Mouse (Mus musculus): ENCODE measurements around the gene Cbr3. TPM values are rescaled to one million over a fixed set of nuclear protein-coding genes. Genes with fewer than 3 reads are reported as not detected.
"Not testable (repeated sequence)": the region's sequence is repeated elsewhere in the genome, so short reads cannot be mapped to it uniquely, and the experiment has no call there.

Cbr3 gene
- total and polyA plus RNA-seq, 2 experiments: 0.72 to 0.92 TPM

GRCm38 (mm10) chr16:93684441-93684840, 1.4 kb downstream of the Cbr3 start:
- WGBS: 67% methylated on average over 7 of the region's 7 CpGs
- H3K4me1 ChIP-seq (ENCODE audit: control insufficient read depth, insufficient read depth, low read length): peaks cover 6% of the 10 kb centered on the region

GRCm38 (mm10) chr16:93685783-93686182, 2.8 kb downstream of the Cbr3 start:
- WGBS: 98% methylated on average over 3 of the region's 3 CpGs

More at GRCm38 (mm10) chr16:93684441-93684840, 1.4 kb downstream of the Cbr3 start:
- H3K4me3 ChIP-seq (ENCODE audit: insufficient read depth, low read depth, low read length): no peak overlapping the region
- no peak for DNase-seq (ENCODE audit: extremely low read depth, low read depth, low spot score)
- peaks cover 7% of the 10 kb centered on the region; the same call in 1 of the 2 replicates for H3K27me3 ChIP-seq (ENCODE audit: control insufficient read depth, insufficient read depth, low read length)
- no peak overlapping the region for H3K27ac ChIP-seq (replicated peaks; ENCODE audit: insufficient read depth, low read depth, low read length)
- H3K36me3 ChIP-seq (ENCODE audit: control insufficient read depth, insufficient read depth, low read length): no peaks in the 10 kb centered on the region
- no peak overlapping the region for H3K9ac ChIP-seq (ENCODE audit: low read depth, low read length)
- TF ChIP-seq CTCF (IDR thresholded peaks at IDR 0.05; ENCODE audit: low read depth, low read length) (no peak), POLR2A (IDR thresholded peaks at IDR 0.05; ENCODE audit: extremely low read depth, insufficient read depth, low read length) (no peak)
- no peaks in the 10 kb centered on the region for H3K79me2 ChIP-seq (ENCODE audit: control insufficient read depth, insufficient read depth, low read length)

DNA sequence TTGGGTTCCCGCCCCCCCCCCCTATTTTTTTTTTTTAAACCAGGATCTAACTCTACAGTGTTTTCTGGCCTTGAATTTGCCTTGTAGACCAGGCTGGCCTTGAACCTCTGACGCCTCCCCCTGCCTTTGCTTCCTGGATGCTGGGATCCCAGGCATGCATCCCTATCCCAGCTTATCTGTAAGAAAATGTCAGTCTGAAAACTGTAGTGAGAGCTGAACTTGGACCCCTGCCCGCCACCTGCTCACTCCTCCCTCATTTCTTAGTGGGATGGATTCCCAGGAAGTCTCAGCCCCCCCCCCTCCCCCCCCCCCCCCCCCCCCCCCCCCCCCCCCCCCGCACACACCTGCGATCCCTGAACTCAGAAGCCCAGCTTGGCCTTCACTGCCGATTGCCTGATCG, 3.4 kb downstream of the Cbr3 start:
- Histone ChIP-seq H3K79me2 (ENCODE audit: control insufficient read depth, insufficient read depth, low read length) (no peaks in the 10 kb centered on the region), H3K27ac (replicated peaks; ENCODE audit: insufficient read depth, low read depth, low read length) (no peak overlapping the region), H3K27me3 (ENCODE audit: control insufficient read depth, insufficient read depth, low read length) (peaks cover 7% of the 10 kb centered on the region; the same call in 1 of the 2 replicates), H3K4me1 (ENCODE audit: control insufficient read depth, insufficient read depth, low read length) (peaks cover 6% of the 10 kb centered on the region), H3K9ac (ENCODE audit: low read depth, low read length) (no peak overlapping the region), H3K36me3 (ENCODE audit: control insufficient read depth, insufficient read depth, low read length) (no peaks in the 10 kb centered on the region), H3K4me3 (ENCODE audit: insufficient read depth, low read depth, low read length) (no peak overlapping the region)
- DNase-seq (ENCODE audit: extremely low read depth, low read depth, low spot score): no peak
- WGBS: 67% methylated on average over 5 of the region's 7 CpGs
- TF ChIP-seq POLR2A (IDR thresholded peaks at IDR 0.05; ENCODE audit: extremely low read depth, insufficient read depth, low read length) (no peak), CTCF (IDR thresholded peaks at IDR 0.05; ENCODE audit: low read depth, low read length) (no peak)

More at GRCm38 (mm10) chr16:93685783-93686182, 2.8 kb downstream of the Cbr3 start:
- H3K27ac ChIP-seq (replicated peaks; ENCODE audit: insufficient read depth, low read depth, low read length); H3K4me3 ChIP-seq (ENCODE audit: insufficient read depth, low read depth, low read length); H3K4me1 ChIP-seq (ENCODE audit: control insufficient read depth, insufficient read depth, low read length); H3K79me2 ChIP-seq (ENCODE audit: control insufficient read depth, insufficient read depth, low read length); DNase-seq (ENCODE audit: extremely low read depth, low read depth, low spot score); H3K36me3 ChIP-seq (ENCODE audit: control insufficient read depth, insufficient read depth, low read length); H3K9ac ChIP-seq (ENCODE audit: low read depth, low read length); H3K27me3 ChIP-seq (ENCODE audit: control insufficient read depth, insufficient read depth, low read length): not testable (repeated sequence)

DNA sequence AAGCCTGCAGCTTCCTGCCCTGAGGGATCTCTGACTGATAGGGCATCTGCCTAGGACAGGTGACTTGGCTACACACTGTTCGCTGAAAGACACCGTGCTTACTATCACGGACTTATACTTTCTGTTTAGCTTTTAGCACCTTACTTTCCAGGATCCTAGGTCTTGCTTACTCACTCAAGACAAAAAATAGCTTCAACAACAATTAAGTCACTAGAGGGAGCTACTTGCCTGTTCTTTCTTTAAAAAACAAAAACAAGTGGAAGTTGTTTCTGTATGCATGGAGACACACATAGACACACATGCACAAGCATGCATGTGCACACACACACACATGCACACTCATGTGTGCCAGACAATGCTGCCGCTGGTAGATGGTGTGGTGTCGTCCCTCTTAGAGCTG, 3.9 kb downstream of the Cbr3 start:
- no peak for TF ChIP-seq POLR2A (IDR thresholded peaks at IDR 0.05; ENCODE audit: extremely low read depth, insufficient read depth, low read length)
- TF ChIP-seq CTCF (IDR thresholded peaks at IDR 0.05; ENCODE audit: low read depth, low read length): no peak; the same call in 1 of the 2 replicates
- Histone ChIP-seq H3K79me2 (ENCODE audit: control insufficient read depth, insufficient read depth, low read length) (no peaks in the 10 kb centered on the region), H3K27ac (replicated peaks; ENCODE audit: insufficient read depth, low read depth, low read length) (no peak overlapping the region), H3K27me3 (ENCODE audit: control insufficient read depth, insufficient read depth, low read length) (peaks cover 7% of the 10 kb centered on the region; the same call in 1 of the 2 replicates), H3K36me3 (ENCODE audit: control insufficient read depth, insufficient read depth, low read length) (no peaks in the 10 kb centered on the region), H3K9ac (ENCODE audit: low read depth, low read length) (no peak overlapping the region; the same call in 1 of the 2 replicates), H3K4me3 (ENCODE audit: insufficient read depth, low read depth, low read length) (peak overlapping the region; percentile 28; the same call in 1 of the 2 replicates), H3K4me1 (ENCODE audit: control insufficient read depth, insufficient read depth, low read length) (peaks cover 6% of the 10 kb centered on the region)
- WGBS: 34% methylated on average over 5 of the region's 5 CpGs
- DNase-seq (ENCODE audit: extremely low read depth, low read depth, low spot score): peak; percentile 78

GRCm38 (mm10) chr16:93691206-93691841, 8.3 kb downstream of the Cbr3 start:
- H3K9ac ChIP-seq (ENCODE audit: low read depth, low read length): no peak overlapping the region
- H3K4me3 ChIP-seq (ENCODE audit: insufficient read depth, low read depth, low read length): no peak overlapping the region
- DNase-seq (ENCODE audit: extremely low read depth, low read depth, low spot score): no peak
- H3K79me2 ChIP-seq (ENCODE audit: control insufficient read depth, insufficient read depth, low read length): no peaks in the 10 kb centered on the region
- H3K36me3 ChIP-seq (ENCODE audit: control insufficient read depth, insufficient read depth, low read length): no peaks in the 10 kb centered on the region
- WGBS: 78% methylated on average over 6 of the region's 6 CpGs
- no peak overlapping the region for H3K27ac ChIP-seq (replicated peaks; ENCODE audit: insufficient read depth, low read depth, low read length)
- TF ChIP-seq CTCF (IDR thresholded peaks at IDR 0.05; ENCODE audit: low read depth, low read length): no peak
- TF ChIP-seq POLR2A (IDR thresholded peaks at IDR 0.05; ENCODE audit: extremely low read depth, insufficient read depth, low read length): no peak
- no peaks in the 10 kb centered on the region for H3K27me3 ChIP-seq (ENCODE audit: control insufficient read depth, insufficient read depth, low read length)
- H3K4me1 ChIP-seq (ENCODE audit: control insufficient read depth, insufficient read depth, low read length): peaks cover 2% of the 10 kb centered on the region; the same call in 1 of the 2 replicates

GRCm38 (mm10) chr16:93692744-93693143, 9.7 kb downstream of the Cbr3 start:
- no peaks in the 10 kb centered on the region for H3K79me2 ChIP-seq (ENCODE audit: control insufficient read depth, insufficient read depth, low read length)
- no peak for TF ChIP-seq POLR2A (IDR thresholded peaks at IDR 0.05; ENCODE audit: extremely low read depth, insufficient read depth, low read length)
- no peak for TF ChIP-seq CTCF (IDR thresholded peaks at IDR 0.05; ENCODE audit: low read depth, low read length)
- DNase-seq (ENCODE audit: extremely low read depth, low read depth, low spot score): no peak
- no peak overlapping the region for H3K4me3 ChIP-seq (ENCODE audit: insufficient read depth, low read depth, low read length)
- H3K27ac ChIP-seq (replicated peaks; ENCODE audit: insufficient read depth, low read depth, low read length): no peak overlapping the region
- H3K9ac ChIP-seq (ENCODE audit: low read depth, low read length): no peak overlapping the region
- no peaks in the 10 kb centered on the region for H3K27me3 ChIP-seq (ENCODE audit: control insufficient read depth, insufficient read depth, low read length)
- no peaks in the 10 kb centered on the region for H3K36me3 ChIP-seq (ENCODE audit: control insufficient read depth, insufficient read depth, low read length)
- no peaks in the 10 kb centered on the region for H3K4me1 ChIP-seq (ENCODE audit: control insufficient read depth, insufficient read depth, low read length)
- 87% methylated on average over 2 of the region's 2 CpGs for WGBS

Measured in liver, adult 2 months (tissue).